Mouse (Mus musculus) liver, embryonic 14.5 days (tissue): ENCODE results near the gene Ankdd1b. TPM values are rescaled to one million over a fixed set of nuclear protein-coding genes. Genes with fewer than 3 reads are reported as not detected.
A peak's percentile ranks its signal among the peaks of the same experiment; 100 is the strongest.

Experiments used
- ATAC-seq: fragments of 200-750 bp; cut with Nextera tagmentation; 2 replicates; pipeline ENCODE4 v1.8.0; 2017; ENCODE audit warnings: moderate number of reproducible peaks, mild to moderate bottlenecking, moderate library complexity; ENCODE audit not compliant: insufficient read depth
- DNase-seq, 3 experiments: peaks; one replicate each; pipeline ENCODE4 v3.0.0-alpha.2; 2012 to 2013; ENCODE audit warnings: low read depth in 3 of 3, low spot score in 3 of 3
- H3K27ac ChIP-seq: fragments of 300-500 bp; sonication (generic); 2 replicates; pipeline ENCODE4 v1.5.1; 2014; ENCODE audit warnings: moderate library complexity, mild to moderate bottlenecking, control low read depth, inconsistent platforms
- H3K27me3 ChIP-seq: fragments of 300-500 bp; sonication (generic); 2 replicates; pipeline ENCODE4 v1.6.1; 2014; ENCODE audit warnings: mild to moderate bottlenecking, low read length, moderate library complexity; ENCODE audit not compliant: control insufficient read depth, insufficient read depth
- H3K36me3 ChIP-seq: fragments of 300-500 bp; sonication (generic); replicated peaks from 2 replicates; pipeline ENCODE4 v1.6.1; 2014; ENCODE audit warnings: low read depth; ENCODE audit not compliant: control insufficient read depth, insufficient read depth
- H3K4me1 ChIP-seq, 2 experiments: fragments of 200-500 bp in 1 of 2; fragments of 300-500 bp in 1 of 2; sonication (generic) in 1 of 2; replicated peaks; 2 replicates each; pipeline ENCODE4 v1.6.1; 2012 to 2014; ENCODE audit warnings: antibody characterized with exemption in 1 of 2, inconsistent platforms in 1 of 2, low read length in 1 of 2; ENCODE audit not compliant: control insufficient read depth in 2 of 2, insufficient read depth in 2 of 2
- H3K4me2 ChIP-seq: fragments of 300-500 bp; sonication (generic); 2 replicates; pipeline ENCODE4 v1.6.1; 2014; ENCODE audit warnings: low read depth, mild to moderate bottlenecking, control low read depth, moderate library complexity
- H3K4me3 ChIP-seq, 2 experiments: fragments of 200-500 bp in 1 of 2; fragments of 300-500 bp in 1 of 2; sonication (generic) in 1 of 2; 2 replicates each; pipeline ENCODE4 v1.5.1; 2012 to 2014; ENCODE audit warnings: low read depth in 2 of 2, low read length in 2 of 2, mild to moderate bottlenecking in 2 of 2, control low read depth in 1 of 2, inconsistent platforms in 1 of 2, moderate library complexity in 1 of 2; ENCODE audit not compliant: insufficient read depth in 1 of 2
- H3K9ac ChIP-seq: fragments of 300-500 bp; sonication (generic); replicated peaks from 2 replicates; pipeline ENCODE4 v1.6.1; 2014; ENCODE audit warnings: mild to moderate bottlenecking, control low read depth, moderate library complexity
- H3K9me3 ChIP-seq: fragments of 300-500 bp; sonication (generic); 2 replicates; pipeline ENCODE4 v1.6.1; 2016; ENCODE audit warnings: low read length, mixed read lengths; ENCODE audit not compliant: control insufficient read depth
- CTCF ChIP-seq: IDR thresholded peaks from 2 replicates; pipeline ENCODE4 v1.5.1; 2016; ENCODE audit warnings: antibody characterized with exemption, low read depth, control low read depth
- EP300 ChIP-seq: IDR thresholded peaks from 2 replicates; pipeline ENCODE4 v1.6.1; 2016; ENCODE audit warnings: antibody characterized with exemption, low read depth
- whole genome bisulfite sequencing: fragments of 180-500 bp; shearing (Covaris S2); extraction: QIAGEN DNeasy Blood & Tissue Kit; methylation state at CpG from one replicate; pipeline ENCODE4 v1.1.7; 2014; ENCODE audit not compliant: insufficient replicate concordance; 5-methylcytosine and 5-hydroxymethylcytosine counted together
- polyA plus RNA-seq, 2 experiments: library from polyadenylated mRNA; depleted of rRNA in 1 of 2; stranded (reverse) in 1 of 2; unstranded in 1 of 2; fragments of >200 nt; fragmentation: Nextera tagmentation in 1 of 2; extraction: Ambion mirVana in 1 of 2; gene quantifications; 2 replicates each; pipeline versions ENCODE4 v1.2.1 to v1.2.3; 2012 to 2014

Ankdd1b gene
- polyA plus RNA-seq, 2 experiments = 0.02 to 0.13 TPM

- 28% methylated on average over 12 of the region's 12 CpGs for WGBS
- H3K36me3 ChIP-seq = no peaks in the 10 kb centered on the region
- H3K27ac ChIP-seq = no peak overlapping the region
- TF ChIP-seq CTCF = peak; percentile 94
- TF ChIP-seq EP300 = no peak
- no peak overlapping the region for H3K4me3 ChIP-seq
- no peaks in the 10 kb centered on the region for H3K27me3 ChIP-seq
- ATAC-seq (peak; percentile 57), DNase-seq (peak; percentile 51 to 56 (median 53))
- H3K4me1 ChIP-seq = peaks cover 0 to 28% of the 10 kb centered on the region in 2 experiments; a peak in 2 of 4 replicates
- no peak overlapping the region for H3K4me2 ChIP-seq
- no peak overlapping the region for H3K9ac ChIP-seq
- H3K9me3 ChIP-seq = no peaks in the 10 kb centered on the region
These were observed 39.3 kb downstream of the Ankdd1b start for GRCm38 (mm10) chr13:96431595-96432156.

GRCm38 (mm10) chr13:96428531-96428930 is 42.5 kb downstream of the Ankdd1b start:
- no peak for DNase-seq
- H3K27ac ChIP-seq = no peak overlapping the region
- TF ChIP-seq CTCF = no peak
- TF ChIP-seq EP300 = no peak
- no peak overlapping the region for H3K9ac ChIP-seq
- H3K4me2 ChIP-seq = no peak overlapping the region
- 61% methylated on average over 5 of the region's 5 CpGs for WGBS
- H3K4me3 ChIP-seq = no peak overlapping the region
- no peak for ATAC-seq
- no peaks in the 10 kb centered on the region for H3K36me3 ChIP-seq
- H3K27me3 ChIP-seq = no peaks in the 10 kb centered on the region
- no peaks in the 10 kb centered on the region for H3K9me3 ChIP-seq
- peaks cover 0 to 8% of the 10 kb centered on the region in 2 experiments; a peak in 2 of 4 replicates for H3K4me1 ChIP-seq

DNA sequence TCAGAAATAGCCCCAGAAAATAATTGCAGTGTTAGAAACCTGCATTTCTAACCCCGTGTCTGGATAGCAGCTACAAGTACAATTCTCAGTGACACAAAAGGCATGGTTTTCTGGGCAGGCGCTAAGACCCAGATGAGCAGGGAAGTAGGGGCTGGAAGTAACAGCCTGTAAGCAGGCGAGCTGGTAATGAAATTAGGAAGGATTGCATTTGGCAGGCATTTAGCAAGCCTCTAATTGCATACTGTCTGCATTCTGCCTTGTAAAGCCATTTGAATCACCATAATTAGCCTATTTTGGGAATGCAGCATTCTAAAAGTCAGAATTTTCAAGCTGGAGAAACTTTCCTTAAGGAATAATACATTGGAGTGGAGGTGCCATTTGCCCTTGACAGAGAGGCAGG is 45.0 kb downstream of the Ankdd1b start:
- DNase-seq (no peak), ATAC-seq (no peak)
- no peak for TF ChIP-seq EP300
- TF ChIP-seq CTCF = no peak
- H3K9ac ChIP-seq = no peak overlapping the region
- no peak overlapping the region for H3K4me2 ChIP-seq
- WGBS = 45% methylated on average over 3 of the region's 3 CpGs
- H3K27ac ChIP-seq = no peak overlapping the region
- H3K4me1 ChIP-seq = no peaks in the 10 kb centered on the region
- no peak overlapping the region for H3K4me3 ChIP-seq
- H3K27me3 ChIP-seq = no peaks in the 10 kb centered on the region
- H3K36me3 ChIP-seq = no peaks in the 10 kb centered on the region
- H3K9me3 ChIP-seq = no peaks in the 10 kb centered on the region

GRCm38 (mm10) chr13:96424496-96425274 is 46.3 kb downstream of the Ankdd1b start:
- DNase-seq (no peak), ATAC-seq (no peak)
- WGBS = 74% methylated on average over 12 of the region's 12 CpGs
- no peak for TF ChIP-seq CTCF
- TF ChIP-seq EP300 = no peak
- no peaks in the 10 kb centered on the region for H3K9me3 ChIP-seq
- no peak overlapping the region for H3K4me3 ChIP-seq
- H3K27me3 ChIP-seq = no peaks in the 10 kb centered on the region
- no peaks in the 10 kb centered on the region for H3K36me3 ChIP-seq
- no peaks in the 10 kb centered on the region for H3K4me1 ChIP-seq
- no peak overlapping the region for H3K27ac ChIP-seq
- H3K9ac ChIP-seq = no peak overlapping the region
- no peak overlapping the region for H3K4me2 ChIP-seq

GRCm38 (mm10) chr13:96421230-96421629 is 49.8 kb downstream of the Ankdd1b start:
- H3K4me2 ChIP-seq = no peak overlapping the region
- no peaks in the 10 kb centered on the region for H3K27me3 ChIP-seq
- no peaks in the 10 kb centered on the region for H3K9me3 ChIP-seq
- H3K4me1 ChIP-seq = no peaks in the 10 kb centered on the region
- no peak overlapping the region for H3K27ac ChIP-seq
- no peaks in the 10 kb centered on the region for H3K36me3 ChIP-seq
- H3K4me3 ChIP-seq = no peak overlapping the region
- DNase-seq (no peak), ATAC-seq (no peak)
- H3K9ac ChIP-seq = no peak overlapping the region
- TF ChIP-seq EP300 = no peak
- TF ChIP-seq CTCF = no peak
